Mouse (Mus musculus): ENCODE results near the gene Trmt10b.
A peak's percentile ranks its signal among the peaks of the same experiment; 100 is the strongest.

Trmt10b gene

GRCm38 (mm10) chr4:45296662-45297564 is at the start of gene Trmt10b:
TSS of gene Trmt10b (plus strand) at chr4:45297127.
- peak; percentile 75 for DNase-seq

GRCm38 (mm10) chr4:45251265-45251664 is 45.7 kb upstream of the Trmt10b start:
- DNase-seq = no peak

GRCm38 (mm10) chr4:45252861-45253262 is 44.1 kb upstream of the Trmt10b start:
- no peak for DNase-seq

GRCm38 (mm10) chr4:45253839-45254601 is 42.9 kb upstream of the Trmt10b start:
- DNase-seq = no peak

GRCm38 (mm10) chr4:45259232-45259832 is 37.6 kb upstream of the Trmt10b start:
- no peak for DNase-seq

- no peak for DNase-seq
Observed at GRCm38 (mm10) chr4:45261551-45261950, 35.4 kb upstream of the Trmt10b start.

GRCm38 (mm10) chr4:45267883-45268282 is 29.0 kb upstream of the Trmt10b start:
- DNase-seq = no peak

GRCm38 (mm10) chr4:45271041-45271452 is 25.9 kb upstream of the Trmt10b start:
- peak; percentile 17 for DNase-seq

- DNase-seq = no peak
Observed at GRCm38 (mm10) chr4:45275770-45276169, 21.2 kb upstream of the Trmt10b start.

- no peak for DNase-seq
Observed at GRCm38 (mm10) chr4:45279292-45279691, 17.6 kb upstream of the Trmt10b start.

- DNase-seq = peak; percentile 52
Observed at GRCm38 (mm10) chr4:45279981-45280548, 16.9 kb upstream of the Trmt10b start.

GRCm38 (mm10) chr4:45286318-45286717 is 10.6 kb upstream of the Trmt10b start:
- DNase-seq = no peak

GRCm38 (mm10) chr4:45287906-45288305 is 9.0 kb upstream of the Trmt10b start:
- DNase-seq = no peak

- DNase-seq = no peak
Observed at GRCm38 (mm10) chr4:45305536-45305935, 8.6 kb downstream of the Trmt10b start.

GRCm38 (mm10) chr4:45308046-45308445 is 11.1 kb downstream of the Trmt10b start:
- DNase-seq = no peak

GRCm38 (mm10) chr4:45308606-45309005 is 11.7 kb downstream of the Trmt10b start:
- no peak for DNase-seq

GRCm38 (mm10) chr4:45311056-45311455 is 14.1 kb downstream of the Trmt10b start:
- DNase-seq = no peak

- peak; percentile 88 for DNase-seq
Observed at GRCm38 (mm10) chr4:45320159-45320816, 23.4 kb downstream of the Trmt10b start.

- no peak for DNase-seq
Observed at GRCm38 (mm10) chr4:45331139-45331538, 34.2 kb downstream of the Trmt10b start.

GRCm38 (mm10) chr4:45332466-45332865 is 35.5 kb downstream of the Trmt10b start:
- no peak for DNase-seq

- DNase-seq = no peak
Observed at GRCm38 (mm10) chr4:45341226-45341625, 44.3 kb downstream of the Trmt10b start.

- DNase-seq = peak; percentile 87
Observed at GRCm38 (mm10) chr4:45341669-45342249, 44.8 kb downstream of the Trmt10b start, which contains the start of gene Dcaf10. TSS of gene Dcaf10 (plus strand) at chr4:45342101.

Data from kidney, adult 11 months (tissue).